Mouse (Mus musculus): ENCODE measurements around the gene Bcl6.

DNA sequence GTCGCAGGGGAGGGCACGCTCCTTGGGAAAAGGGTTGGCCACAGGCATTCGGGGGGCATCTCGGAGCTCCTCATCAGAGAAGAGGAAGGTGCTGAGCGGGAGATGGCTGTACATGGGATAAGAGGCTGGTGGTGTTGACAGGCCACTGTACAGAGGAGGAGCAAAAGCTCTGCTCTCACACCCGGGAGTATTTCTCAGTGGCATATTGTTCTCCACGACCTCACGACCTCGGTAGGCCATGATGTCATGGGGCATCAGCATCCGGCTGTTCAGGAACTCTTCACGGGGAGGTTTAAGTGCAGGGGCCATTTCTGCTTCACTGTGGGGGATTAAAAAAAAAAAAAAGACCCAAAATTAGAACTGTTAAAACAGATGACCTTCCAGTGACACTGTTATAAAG lies 15.8 kb downstream of the Bcl6 start:
- TF ChIP-seq CTCF (IDR thresholded peaks at IDR 0.05; ENCODE audit: low read depth) (no peak), EP300 (IDR thresholded peaks at IDR 0.05; ENCODE audit: low read depth) (no peak)

Measured in liver, embryonic 14.5 days (tissue).